Mouse (Mus musculus) kidney, adult 2 months (tissue): Measurements from ENCODE around the gene Vps53. TPM values are rescaled to one million over a fixed set of nuclear protein-coding genes. Genes with fewer than 3 reads are reported as not detected.

ENCODE experiments used
- DNase-seq: peaks from one replicate; pipeline ENCODE4 v3.0.0; 2021
- H3K27ac ChIP-seq: fragments of 200-500 bp; 2 replicates; pipeline ENCODE4 v1.5.1; 2012; ENCODE audit warnings: low read depth, low read length, control low read depth, inconsistent platforms; ENCODE audit not compliant: insufficient read depth
- H3K27me3 ChIP-seq: fragments of 200-500 bp; replicated peaks from 2 replicates; pipeline ENCODE4 v1.6.1; 2012; ENCODE audit warnings: mild to moderate bottlenecking, moderate library complexity, low read length, inconsistent platforms; ENCODE audit not compliant: control insufficient read depth, insufficient read depth
- H3K36me3 ChIP-seq: fragments of 200-500 bp; 2 replicates; pipeline ENCODE4 v1.6.1; 2012; ENCODE audit warnings: mild to moderate bottlenecking, moderate library complexity, low read length, inconsistent platforms; ENCODE audit not compliant: control insufficient read depth, insufficient read depth
- H3K4me1 ChIP-seq: fragments of 200-500 bp; 2 replicates; pipeline ENCODE4 v1.6.1; 2011; ENCODE audit warnings: low read length; ENCODE audit not compliant: control insufficient read depth, insufficient read depth
- H3K4me3 ChIP-seq: fragments of 200-500 bp; 2 replicates; pipeline ENCODE4 v1.5.1; 2011; ENCODE audit warnings: mild to moderate bottlenecking, low read depth, low read length, control low read depth; ENCODE audit not compliant: insufficient read depth
- CTCF ChIP-seq: fragments of 200-500 bp; conservative IDR thresholded peaks from 2 replicates; pipeline ENCODE4 v1.5.1; 2011; ENCODE audit warnings: low read depth, mild to moderate bottlenecking, control low read depth, low read length, moderate library complexity, mixed read lengths; ENCODE audit not compliant: insufficient read depth, insufficient read length
- POLR2A ChIP-seq: fragments of 200-500 bp; IDR thresholded peaks from one replicate; pipeline ENCODE4 v1.6.1; 2011; ENCODE audit warnings: low read depth, low read length, control low read depth
- WGBS: fragments of 180-500 bp; shearing (Covaris S2); methylation state at CpG from one replicate; pipeline ENCODE4 v1.1.7; 2018; 5-methylcytosine and 5-hydroxymethylcytosine counted together
- polyA plus RNA-seq: library from polyadenylated mRNA; depleted of rRNA; stranded (reverse); fragments of >200 nt; gene quantifications from 2 replicates; pipeline ENCODE4 v1.2.3, GENCODE M21; 2012

Vps53 gene
- polyA plus RNA-seq, 1 experiment, result 47.5 TPM

DNA sequence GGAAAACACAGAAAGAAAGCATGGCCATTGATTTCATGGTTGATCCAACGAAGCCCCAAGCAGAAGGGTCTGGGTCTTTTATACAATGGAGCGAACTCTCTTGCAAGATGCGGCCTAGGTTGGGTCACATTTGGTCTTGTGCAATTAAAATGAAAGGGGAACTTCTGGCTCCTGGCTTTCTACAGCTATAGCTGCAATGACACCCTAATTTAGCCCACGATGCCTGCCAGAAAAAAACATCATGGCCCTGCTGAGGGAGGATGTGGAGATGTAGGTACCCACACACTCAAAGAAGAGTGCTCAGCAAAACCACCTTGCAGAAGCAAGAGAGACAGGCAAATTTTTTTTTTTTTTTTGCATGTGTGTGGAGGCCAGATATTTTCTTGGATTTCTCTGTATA lies 145.6 kb downstream of the Vps53 start:
- Histone ChIP-seq H3K4me3 (no peak overlapping the region), H3K4me1 (no peaks in the 10 kb centered on the region), H3K27ac (no peak overlapping the region), H3K36me3 (no peaks in the 10 kb centered on the region), H3K27me3 (no peaks in the 10 kb centered on the region)
- no peak for TF ChIP-seq CTCF
- TF ChIP-seq POLR2A, result no peak
- WGBS, result 95% methylated on average over 4 of the region's 4 CpGs
- DNase-seq, result no peak

DNA sequence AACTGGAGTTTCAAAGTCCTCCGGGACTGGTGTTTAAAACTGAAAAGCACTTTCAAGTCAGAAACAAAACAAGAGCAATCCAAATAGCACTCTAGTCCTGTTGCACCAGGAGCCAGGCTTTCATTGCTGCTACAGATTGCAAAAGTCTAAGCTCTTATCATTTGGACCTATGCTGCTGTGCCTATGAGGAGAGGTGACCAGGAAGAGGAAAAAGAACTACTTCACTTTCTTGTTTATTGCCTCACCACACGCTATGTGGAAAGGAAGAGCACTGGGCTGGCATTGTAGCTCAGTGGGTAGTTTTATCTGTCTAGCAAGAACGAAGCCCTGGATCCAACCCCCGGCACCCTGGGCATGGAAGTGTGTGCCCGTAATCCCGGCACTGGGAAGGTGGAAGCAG lies 146.1 kb downstream of the Vps53 start:
- no peak overlapping the region for H3K27ac ChIP-seq
- TF ChIP-seq CTCF (no peak), POLR2A (no peak)
- WGBS, result 88% methylated on average over 6 of the region's 6 CpGs

DNA sequence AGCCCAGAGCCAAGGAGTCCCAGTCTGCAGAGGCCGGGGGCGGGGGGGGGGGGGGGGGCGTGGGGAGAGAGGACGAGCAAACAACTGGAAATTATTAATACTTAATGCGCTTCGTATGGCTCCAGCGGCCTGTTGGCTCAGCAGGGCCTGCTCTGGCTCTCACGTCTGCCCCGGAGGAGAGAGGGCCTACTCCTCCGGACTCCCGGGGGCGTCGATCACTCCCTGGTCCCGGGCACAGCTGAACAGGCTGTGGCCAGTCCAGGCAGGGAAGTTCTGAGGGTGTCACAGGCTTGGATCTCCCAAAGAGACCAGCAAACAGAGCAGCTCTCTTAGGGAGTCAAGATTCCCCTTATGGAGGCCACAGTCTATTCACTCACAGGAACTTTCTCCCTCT lies 151.4 kb downstream of the Vps53 start:
- H3K36me3 ChIP-seq, result no peaks in the 10 kb centered on the region
- peaks cover 4% of the 10 kb centered on the region for H3K4me1 ChIP-seq
- WGBS, result 10% methylated on average over 11 of the region's 14 CpGs
- TF ChIP-seq POLR2A (no peak), CTCF (no peak)
- H3K27me3 ChIP-seq, result no peaks in the 10 kb centered on the region
- peak overlapping the region; percentile 31; the same call in 1 of the 2 replicates for H3K27ac ChIP-seq
- DNase-seq, result no peak
- H3K4me3 ChIP-seq, result peak overlapping the region; percentile 78

More for the DNA sequence above, 146.1 kb downstream of the Vps53 start:
- Histone ChIP-seq H3K4me1 (0 out of 2 replicates have a peak, but pooled peaks cover under 1% of the 10 kb centered on the region), H3K27me3 (no peaks in the 10 kb centered on the region), H3K4me3 (no peak overlapping the region), H3K36me3 (no peaks in the 10 kb centered on the region)
- no peak for DNase-seq

DNA sequence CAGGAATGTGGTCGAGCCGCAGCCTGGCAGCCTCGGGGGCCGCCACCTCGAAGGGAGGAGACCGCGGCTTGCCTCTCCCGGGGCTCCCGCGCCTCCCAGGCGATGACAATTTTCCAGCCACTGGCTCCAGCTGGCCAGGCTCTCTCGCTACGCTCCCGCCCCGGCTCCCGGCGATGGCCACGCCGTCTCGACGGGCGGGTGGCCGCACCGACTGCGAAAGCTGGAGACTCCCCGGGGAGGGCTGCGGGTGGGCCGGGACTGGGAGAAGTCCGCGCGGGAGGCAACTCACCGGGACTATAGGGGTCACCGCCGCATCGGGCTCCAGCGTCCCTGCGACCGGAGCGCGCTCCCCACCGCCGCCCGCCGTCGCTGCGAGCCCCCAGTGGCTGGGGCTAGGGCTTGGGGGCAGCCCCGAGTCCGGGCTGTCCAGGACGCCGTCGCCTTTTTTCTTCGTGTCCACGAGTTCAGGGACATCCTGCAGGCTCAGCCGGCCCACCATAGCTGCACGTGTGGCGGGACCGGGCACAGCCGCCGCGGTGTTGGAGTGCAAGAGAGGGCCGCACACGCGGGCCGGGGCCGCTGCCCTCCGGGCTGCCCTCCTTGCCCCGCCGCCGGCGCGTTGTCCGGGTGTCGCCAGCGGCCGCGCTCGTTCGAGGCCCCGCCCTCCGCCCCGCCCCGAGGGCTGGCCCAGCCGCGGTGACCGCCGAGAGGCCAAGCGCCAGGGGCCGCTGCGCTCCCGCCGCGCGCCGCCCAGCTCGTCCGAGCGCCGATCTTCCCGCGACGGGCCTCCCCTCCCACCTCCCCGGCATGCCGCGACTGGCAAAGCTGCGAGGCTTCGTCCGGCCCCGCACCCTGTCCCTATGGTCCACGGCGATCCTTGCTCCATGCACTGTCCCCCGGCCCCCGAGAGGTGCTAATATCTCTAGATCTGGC lies 152.0 kb downstream of the Vps53 start, which contains the start of gene Rflnb:
Gene Rflnb (minus strand): TSS at position 644 of the 933 bp plus-strand sequence.
- peak; percentile 92 for DNase-seq
- Histone ChIP-seq H3K4me3 (peak within 1 kb of the TSS; percentile 78), H3K27me3 (no peaks in the 10 kb centered on the region), H3K27ac (peak within 1 kb of the TSS; percentile 53), H3K4me1 (peaks cover 4% of the 10 kb centered on the region), H3K36me3 (no peaks in the 10 kb centered on the region)
- WGBS, result under 1% methylated on average over 111 of the region's 112 CpGs
- peak; percentile 26 for TF ChIP-seq POLR2A
- TF ChIP-seq CTCF, result peak; percentile 44; the same call in 1 of the 2 replicates

DNA sequence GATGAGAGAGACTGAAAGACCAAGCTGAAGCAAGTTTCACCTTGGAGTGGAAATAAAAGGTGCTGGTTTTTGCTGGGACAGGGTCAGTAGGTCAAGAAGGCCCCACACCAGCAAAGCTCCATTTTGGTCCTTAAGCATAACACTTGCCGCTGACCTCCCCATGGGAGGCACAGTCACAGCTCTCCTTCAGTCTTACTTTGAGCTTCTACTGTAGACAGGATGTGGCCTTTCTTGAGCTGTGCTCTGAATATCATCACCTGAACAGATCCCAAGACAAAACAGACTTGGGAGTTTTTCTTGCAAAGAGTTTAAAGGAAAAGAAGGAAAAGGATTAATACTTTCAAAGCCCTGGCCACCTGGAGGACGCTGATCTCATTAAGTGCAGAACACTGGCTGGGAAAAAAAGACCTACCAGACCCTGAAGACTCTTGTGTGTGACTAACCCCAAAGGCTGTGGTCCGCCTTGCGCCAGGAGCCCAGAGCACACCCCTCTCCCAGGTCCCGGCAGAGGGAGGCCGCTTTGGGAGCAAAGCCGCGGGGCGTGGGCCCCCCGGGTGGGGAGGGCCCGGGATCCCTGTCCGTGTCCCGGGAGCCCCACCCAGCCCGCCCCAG lies 152.8 kb downstream of the Vps53 start:
- no peak for TF ChIP-seq POLR2A
- no peak for TF ChIP-seq CTCF
- Histone ChIP-seq H3K4me3 (peak overlapping the region; percentile 78), H3K4me1 (peaks cover 4% of the 10 kb centered on the region), H3K27ac (peak overlapping the region; percentile 53), H3K36me3 (no peaks in the 10 kb centered on the region), H3K27me3 (no peaks in the 10 kb centered on the region)
- no peak for DNase-seq
- 15% methylated on average over 14 of the region's 14 CpGs for WGBS

DNA sequence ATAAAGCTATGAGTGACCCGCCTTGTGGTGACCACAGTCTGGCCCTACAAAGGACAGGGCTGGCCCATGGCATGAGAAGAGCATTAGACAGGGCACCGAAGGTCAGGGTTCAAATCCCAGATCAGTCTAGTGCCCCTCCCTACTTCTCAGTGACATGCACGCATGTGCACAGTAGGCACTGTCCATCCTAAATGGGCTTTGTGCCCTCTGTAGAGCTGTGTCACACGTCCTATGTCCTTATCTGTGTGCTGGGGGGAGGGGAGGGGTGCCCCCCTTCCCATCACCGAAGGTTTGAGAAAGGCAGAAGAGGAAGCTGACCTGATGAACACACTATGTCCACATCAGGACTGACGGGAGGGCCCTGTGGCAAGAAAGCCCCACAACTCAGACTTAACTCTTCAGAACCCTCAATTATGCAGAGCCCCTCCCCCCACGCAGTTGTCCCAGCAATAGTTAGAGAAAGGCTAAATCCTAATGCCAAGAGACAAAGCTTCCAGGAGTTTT lies 154.3 kb downstream of the Vps53 start:
- no peak for DNase-seq
- 70% methylated on average over 7 of the region's 7 CpGs for WGBS
- Histone ChIP-seq H3K27ac (no peak overlapping the region), H3K4me3 (peak overlapping the region; percentile 20; the same call in 1 of the 2 replicates), H3K4me1 (peaks cover 4% of the 10 kb centered on the region), H3K36me3 (no peaks in the 10 kb centered on the region), H3K27me3 (no peaks in the 10 kb centered on the region)
- no peak for TF ChIP-seq CTCF
- no peak for TF ChIP-seq POLR2A

DNA sequence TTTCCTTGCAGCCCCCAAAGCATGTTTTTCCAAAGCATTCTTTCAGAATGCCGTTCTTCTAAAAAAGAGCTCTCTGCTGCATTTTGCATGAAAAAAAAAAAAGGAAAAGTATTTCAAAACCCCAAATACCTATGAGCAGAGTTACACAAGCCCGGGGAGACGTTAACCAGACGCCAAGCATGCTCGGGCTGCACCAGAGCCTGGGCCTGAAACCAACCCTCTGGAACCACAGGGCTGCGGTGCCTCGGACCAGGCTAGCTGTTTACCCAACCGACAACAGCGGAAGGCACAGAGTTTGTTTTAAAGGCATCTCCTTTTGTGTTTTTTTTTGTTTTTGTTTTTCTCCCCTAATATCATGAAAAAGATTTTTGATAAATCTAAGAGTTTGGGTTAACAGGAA lies 158.5 kb downstream of the Vps53 start:
- no peak for DNase-seq
- no peaks in the 10 kb centered on the region for H3K36me3 ChIP-seq
- no peaks in the 10 kb centered on the region for H3K27me3 ChIP-seq
- no peak overlapping the region for H3K27ac ChIP-seq
- no peaks in the 10 kb centered on the region for H3K4me1 ChIP-seq
- no peak overlapping the region for H3K4me3 ChIP-seq
- 75% methylated on average over 9 of the region's 9 CpGs for WGBS
- TF ChIP-seq POLR2A, result no peak
- no peak for TF ChIP-seq CTCF
